Mouse (Mus musculus) cerebellum, adult 9-11 months (tissue): ENCODE measurements around the gene Bend7.

Source experiments
- DNase-seq: peaks from one replicate; pipeline ENCODE4 v3.0.0; 2022

Gene Bend7

DNA sequence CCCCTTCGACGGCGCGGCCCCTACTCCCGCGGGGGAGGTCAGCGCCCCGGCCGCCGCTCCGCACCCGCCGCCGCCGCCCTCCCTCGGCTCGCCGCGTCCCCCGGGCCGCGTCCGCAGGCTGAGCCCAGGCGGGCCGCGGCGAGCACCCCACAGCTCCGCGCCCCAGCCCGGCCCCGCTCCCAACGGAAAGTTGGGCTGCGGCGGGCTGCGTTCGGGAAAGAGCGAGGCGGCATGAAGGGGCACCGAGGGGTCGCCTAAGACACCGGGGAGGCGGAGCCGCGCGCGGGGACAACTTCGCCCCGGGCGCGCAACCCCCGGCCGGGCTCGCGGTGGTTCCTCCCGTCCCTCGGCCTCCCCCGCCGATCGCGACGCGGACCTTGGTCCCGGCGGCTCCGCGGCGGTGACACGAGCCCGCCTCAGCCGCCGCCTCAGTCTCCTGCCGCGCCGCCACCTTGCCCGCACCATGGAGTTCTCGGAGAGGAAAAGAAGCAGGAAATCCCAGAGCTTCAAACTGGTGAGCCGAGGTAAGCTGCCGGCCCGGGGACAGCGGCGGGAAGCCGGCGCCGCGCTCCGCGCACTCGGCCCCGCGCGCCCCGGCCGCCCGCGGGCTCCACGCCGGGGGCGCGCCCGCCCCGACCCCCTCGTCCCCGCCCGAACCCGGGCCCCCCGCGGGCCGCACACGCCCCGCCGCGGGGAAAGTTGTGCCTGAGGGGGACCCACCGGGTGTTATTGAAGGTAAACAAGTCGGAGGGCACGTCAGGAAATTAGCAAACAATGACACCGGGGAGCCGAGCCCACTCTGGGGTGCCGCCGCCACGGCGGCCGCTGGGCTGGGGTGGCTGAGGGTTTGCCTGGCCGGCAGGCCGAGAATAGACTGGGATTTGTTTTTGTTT lies at the start of gene Bend7:
Bend7 (plus strand) TSS at position 63 of the 893 bp plus-strand sequence.
- DNase-seq, result peak; percentile 10

- DNase-seq, result no peak
Observed at GRCm38 (mm10) chr2:4668626-4669025, 49.0 kb upstream of the Bend7 start.

- DNase-seq, result no peak
Observed at GRCm38 (mm10) chr2:4669701-4670100, 47.9 kb upstream of the Bend7 start.

DNA sequence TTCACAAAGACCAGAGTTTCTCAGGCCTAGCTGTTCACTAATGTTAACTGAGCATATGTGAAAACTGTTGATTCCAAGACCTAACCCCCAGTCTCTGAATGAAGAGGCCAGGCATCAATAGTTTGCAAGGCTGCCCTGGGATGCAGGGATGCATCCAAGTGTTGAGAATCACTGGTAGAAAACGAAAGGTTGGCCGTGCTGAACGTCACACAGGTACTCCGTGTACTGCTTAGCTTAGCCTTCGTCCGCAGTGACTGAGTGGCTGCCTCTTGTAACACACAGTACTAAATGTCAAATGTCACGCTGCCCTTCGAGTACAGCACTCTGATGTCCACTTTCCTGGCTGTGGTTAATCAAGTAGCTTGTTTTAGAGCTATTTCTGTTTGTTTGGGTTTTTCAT lies 46.0 kb upstream of the Bend7 start:
- DNase-seq, result no peak

GRCm38 (mm10) chr2:4679886-4680285 lies 37.7 kb upstream of the Bend7 start:
- no peak for DNase-seq

DNA sequence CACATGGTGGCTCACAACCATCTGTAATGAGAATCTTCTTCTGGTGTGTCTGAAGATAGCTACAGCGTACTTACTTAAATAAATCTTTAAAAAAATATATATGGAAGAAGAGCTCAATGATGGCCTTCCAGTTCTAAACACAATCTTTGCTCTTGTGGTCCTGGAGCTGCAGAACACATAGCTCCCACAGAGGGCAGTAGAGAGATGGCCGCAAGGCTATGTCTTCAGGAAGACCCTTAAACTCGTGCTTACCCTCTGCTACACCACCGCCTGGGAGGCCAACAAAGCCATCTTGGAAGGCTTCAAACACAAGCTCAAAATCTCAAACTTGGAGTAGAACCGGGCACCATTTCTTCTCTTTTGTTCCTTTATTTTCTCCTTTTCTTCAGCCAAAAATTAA lies 6.4 kb upstream of the Bend7 start:
- DNase-seq, result no peak

DNA sequence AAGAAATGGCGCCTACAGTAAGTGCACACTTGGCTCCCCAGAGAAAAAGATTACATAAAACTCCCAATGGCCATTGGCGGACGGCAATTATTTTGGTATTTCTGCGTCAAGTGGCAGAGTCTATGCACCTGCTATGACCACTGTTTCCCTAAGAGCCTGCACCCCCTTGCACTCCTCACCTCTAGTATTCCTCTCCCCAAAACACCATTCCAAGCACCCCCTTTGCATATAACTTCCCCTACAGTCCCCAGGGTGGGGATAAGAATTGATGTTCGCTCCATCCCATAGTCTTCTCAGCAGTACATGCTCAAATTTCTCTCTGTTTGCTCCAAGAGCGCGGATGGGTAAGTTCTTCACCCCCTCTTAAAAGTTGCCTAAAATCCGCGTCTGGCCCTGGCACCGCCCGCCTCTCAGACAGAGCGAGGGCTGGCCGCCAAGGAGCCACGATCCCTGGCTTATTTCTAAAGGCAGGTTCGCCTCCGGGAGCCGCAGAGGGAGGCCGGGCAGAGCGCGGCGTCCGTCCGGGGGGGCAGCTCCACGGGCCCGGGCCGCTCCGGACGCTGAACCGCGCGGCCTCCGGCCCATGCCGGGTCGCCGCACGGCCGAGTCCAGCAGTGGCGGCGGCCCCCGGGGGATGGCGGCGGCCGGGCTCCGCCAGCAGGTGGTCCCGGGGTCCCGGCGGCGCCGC lies 406 bp upstream of the Bend7 start:
- DNase-seq, result peak; percentile 7

DNA sequence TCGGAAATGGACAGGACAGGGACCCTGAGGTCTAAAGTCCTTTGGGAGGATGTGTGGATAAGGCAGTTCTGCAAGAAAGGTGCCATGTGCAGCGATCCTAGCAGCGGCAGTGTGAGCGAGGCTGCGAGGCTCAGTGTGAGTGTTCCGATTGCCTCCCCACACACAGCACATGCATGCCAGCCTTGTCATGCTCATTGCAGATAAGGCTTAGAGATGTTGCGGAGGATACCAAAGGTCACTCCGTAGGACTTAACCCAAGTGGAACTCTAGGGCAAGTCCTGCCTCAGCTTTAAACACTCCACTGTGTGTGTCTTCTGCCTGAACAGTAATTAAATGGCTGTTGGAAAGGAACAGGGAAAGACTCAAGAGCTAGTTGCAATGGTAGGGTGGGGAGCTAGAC lies 5.5 kb downstream of the Bend7 start:
- DNase-seq, result no peak

DNA sequence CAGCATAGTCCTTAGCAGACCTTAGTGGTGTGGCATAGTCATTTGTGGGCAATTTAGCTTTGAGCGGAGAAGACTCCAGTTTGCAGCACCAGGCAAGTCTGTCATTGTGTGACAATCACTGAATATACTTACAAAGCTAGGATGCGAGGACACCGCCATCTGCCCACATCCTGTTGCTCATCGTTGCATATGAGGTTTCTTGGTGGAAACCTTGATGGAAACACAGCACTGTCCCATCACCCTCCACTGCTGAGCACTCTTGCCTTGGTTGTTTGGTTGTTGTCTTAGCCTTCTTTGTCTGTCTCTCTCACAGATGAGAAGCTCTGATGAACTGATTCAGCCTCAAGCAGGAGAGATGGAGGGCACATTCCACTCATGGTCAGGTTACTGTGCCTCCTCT lies 12.5 kb downstream of the Bend7 start:
- no peak for DNase-seq

- no peak for DNase-seq
Observed at GRCm38 (mm10) chr2:4733971-4734370, 16.3 kb downstream of the Bend7 start.

GRCm38 (mm10) chr2:4736095-4736797 lies 18.6 kb downstream of the Bend7 start:
- DNase-seq, result no peak

GRCm38 (mm10) chr2:4736798-4737155 lies 19.1 kb downstream of the Bend7 start:
- no peak for DNase-seq

DNA sequence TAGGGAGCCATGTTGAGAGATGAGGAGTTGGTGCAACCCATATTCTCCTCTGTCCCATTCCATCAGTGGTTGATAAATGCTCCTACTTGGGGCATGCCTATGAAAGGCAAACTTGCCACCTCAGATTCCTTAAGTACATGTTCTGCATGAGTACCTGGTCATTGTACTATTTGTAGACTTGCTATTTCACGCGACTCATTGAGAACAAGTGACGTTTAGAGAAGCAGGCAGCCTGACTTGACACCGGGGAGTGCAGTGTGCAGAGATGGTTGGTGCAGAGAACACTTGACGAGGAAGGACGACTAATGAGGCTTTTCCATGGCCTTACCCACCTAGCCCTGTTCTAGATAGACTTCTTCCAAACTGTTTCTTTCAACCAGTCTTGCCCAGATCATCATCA lies 34.3 kb downstream of the Bend7 start:
- DNase-seq, result no peak

DNA sequence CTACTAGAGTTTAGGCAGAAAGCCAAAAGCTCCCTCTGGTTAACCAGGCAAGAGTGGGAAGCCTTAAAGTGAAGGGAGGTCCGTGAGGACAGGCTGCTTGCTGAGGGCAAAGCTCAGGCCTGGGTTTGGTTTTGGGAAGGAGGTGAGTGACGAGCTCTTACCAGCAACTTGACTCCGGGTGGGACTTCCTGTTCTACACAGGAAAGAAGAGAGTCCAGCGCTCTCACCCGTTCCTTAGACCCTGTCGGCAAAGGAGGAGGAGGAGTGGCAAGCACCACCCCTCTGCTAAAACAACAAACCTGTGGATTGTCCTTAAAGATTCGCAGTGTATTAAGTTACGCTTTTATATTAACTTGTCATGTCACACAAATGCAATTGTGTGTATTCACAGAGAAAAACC lies 38.1 kb downstream of the Bend7 start:
- DNase-seq, result no peak

GRCm38 (mm10) chr2:4757218-4757617 lies 39.6 kb downstream of the Bend7 start:
- DNase-seq, result no peak

DNA sequence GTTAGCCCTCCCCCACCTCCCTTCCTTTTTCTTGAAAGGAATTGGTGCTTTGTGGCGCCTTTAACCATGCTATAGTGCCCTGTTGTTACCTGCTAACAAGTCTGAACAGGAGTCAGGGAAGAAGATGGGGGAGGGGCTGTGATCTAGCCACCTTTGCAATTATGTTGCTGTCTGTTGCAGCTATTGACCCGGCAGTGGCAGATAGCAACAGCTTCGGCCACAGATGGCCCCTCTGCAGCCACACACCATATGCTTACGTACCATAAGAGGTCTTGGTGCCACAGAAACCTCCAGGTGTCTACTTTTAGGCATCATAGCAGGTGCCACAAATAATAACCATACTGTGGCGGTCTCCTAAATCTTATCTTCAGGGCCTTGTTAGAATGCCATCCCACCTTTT lies 43.1 kb downstream of the Bend7 start:
- no peak for DNase-seq

GRCm38 (mm10) chr2:4761906-4762305 lies 44.3 kb downstream of the Bend7 start:
- no peak for DNase-seq

DNA sequence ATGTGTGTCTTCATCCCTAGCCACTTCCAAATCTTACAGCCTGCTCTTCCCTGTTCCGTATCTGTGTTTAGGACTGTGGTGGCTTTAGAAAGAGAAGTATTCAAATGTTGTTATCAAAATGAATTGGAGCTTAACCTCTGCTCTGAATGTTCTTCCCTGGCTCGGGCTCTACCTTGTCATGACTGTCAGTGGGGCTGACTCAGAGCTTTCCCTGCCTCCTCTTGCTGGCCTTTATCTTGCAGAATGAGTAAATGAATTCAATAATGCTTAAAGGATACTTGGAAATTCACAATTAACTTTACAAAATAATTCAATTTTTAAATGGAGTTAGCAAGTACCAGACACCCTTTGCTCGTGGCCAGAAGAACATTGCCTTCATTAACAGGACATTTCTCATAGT lies 46.4 kb downstream of the Bend7 start:
- DNase-seq, result no peak

DNA sequence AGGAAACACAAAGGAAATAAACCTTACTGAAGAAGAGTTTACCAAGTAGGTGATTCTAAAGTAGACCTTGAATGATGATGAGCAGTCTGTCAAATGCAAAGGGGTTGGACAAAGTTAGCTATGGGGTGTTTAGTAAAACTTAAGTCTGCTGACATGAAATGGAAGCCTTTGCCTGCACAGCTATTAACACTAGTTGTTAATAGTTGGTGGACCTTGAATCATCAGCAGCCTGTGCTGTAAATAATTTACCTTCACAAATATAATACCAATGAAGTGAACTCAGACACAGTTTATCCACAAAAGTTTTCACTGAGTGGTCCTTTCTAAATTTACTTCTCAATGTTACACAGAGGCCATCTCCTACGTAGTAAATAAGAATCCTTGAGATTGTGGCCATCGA lies 52.7 kb downstream of the Bend7 start:
- DNase-seq, result no peak

GRCm38 (mm10) chr2:4773911-4774310 lies 56.3 kb downstream of the Bend7 start:
- DNase-seq, result no peak

DNA sequence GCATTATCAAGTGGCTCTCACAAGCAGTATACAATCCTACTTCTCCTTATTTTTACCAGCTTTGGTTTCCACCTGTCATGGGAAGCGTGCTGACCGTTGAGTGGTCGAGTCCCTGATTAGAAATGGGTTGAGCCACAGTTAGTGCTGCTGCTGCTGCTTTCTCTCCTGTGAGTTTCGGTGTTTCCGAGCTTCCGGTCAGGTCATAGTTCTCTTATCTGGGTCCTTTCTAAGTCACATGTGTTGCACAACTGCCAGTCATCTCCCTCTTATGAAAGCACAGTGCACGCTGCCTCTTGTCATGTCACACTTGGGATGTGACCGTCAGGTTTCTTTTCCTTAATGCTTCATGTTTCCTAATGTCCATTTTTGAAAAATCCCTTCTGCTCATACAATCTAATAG lies 59.7 kb downstream of the Bend7 start:
- DNase-seq, result no peak

DNA sequence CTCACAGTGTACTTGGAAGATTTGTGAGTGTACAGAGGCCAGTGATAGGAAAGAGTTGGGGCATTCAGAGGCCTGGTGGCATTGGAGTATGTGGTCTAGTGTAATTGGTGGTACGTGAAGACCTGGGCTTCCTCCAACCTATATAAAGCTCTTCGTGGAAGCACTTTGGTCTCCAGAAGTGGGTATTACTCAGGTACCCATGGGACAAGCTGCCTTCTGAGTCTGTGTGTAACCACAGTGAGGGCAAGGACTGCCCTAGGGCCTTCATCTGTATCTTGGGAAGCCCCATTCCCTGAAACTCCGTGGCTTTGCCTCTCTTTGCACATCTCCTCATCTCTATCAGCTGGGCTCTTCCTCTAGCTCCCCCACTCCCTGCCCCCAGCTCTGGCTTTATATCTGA lies 64.0 kb downstream of the Bend7 start:
- DNase-seq, result no peak

GRCm38 (mm10) chr2:4782401-4782800 lies 64.8 kb downstream of the Bend7 start:
- no peak for DNase-seq
